Mouse (Mus musculus) left cerebral cortex, postnatal 36 days (tissue): ENCODE measurements around the gene Clnk. TPM values are rescaled to one million over a fixed set of nuclear protein-coding genes. Genes with fewer than 3 reads are reported as not detected.

Experiments used
- DNase-seq, 2 experiments: peaks; one replicate each; pipeline ENCODE4 v3.0.0; 2021 to 2022; ENCODE audit warnings: low spot score in 2 of 2, mixed read lengths in 1 of 2
- intact Hi-C: fragments of 180-260 bp; cut with DNase I; formaldehyde crosslinking; loops from one replicate; pipeline ENCODE4 v1.15.1; 2025
- total RNA-seq, 2 experiments: library from RNA; stranded (reverse); gene quantifications; 2 replicates each; pipeline ENCODE4 v1.2.3; 2021

The Clnk gene
- total RNA-seq, 2 experiments from 2014 or later = not detected

DNA sequence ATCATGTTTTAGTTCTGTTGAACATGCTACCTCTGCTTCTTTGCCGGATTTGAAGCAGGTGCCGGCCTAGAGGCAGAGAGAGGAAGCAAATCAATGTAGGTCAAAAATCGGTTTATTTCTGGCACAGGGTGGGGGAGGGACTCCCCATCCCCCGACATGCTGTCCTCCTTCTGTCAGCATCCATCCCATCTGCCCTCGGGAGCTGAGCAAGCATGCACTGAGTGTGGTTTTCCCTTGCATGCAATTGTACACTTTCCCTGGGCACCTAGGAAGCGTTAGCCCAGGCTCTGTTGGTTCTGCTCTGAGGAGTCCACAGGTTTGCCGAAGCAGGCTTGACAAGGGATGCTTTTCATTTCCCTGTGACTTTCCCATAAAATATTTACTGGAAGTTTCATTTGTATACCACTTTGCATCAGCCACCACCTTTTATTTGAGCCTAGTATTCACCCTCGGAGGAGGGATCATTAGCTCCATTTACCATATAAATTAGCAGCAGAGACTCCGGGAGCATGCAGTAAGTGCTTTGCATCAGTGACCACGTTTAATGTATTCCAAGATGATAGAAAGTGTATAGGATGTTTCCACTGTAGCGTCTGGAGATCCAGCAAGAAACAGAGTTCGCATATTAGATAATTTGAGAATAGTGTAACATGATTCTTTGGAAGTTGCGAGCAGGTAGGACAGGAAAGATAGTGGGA, 14.2 kb downstream of the Clnk start:
- intact Hi-C loops = no loop called here
- DNase-seq = no peak

DNA sequence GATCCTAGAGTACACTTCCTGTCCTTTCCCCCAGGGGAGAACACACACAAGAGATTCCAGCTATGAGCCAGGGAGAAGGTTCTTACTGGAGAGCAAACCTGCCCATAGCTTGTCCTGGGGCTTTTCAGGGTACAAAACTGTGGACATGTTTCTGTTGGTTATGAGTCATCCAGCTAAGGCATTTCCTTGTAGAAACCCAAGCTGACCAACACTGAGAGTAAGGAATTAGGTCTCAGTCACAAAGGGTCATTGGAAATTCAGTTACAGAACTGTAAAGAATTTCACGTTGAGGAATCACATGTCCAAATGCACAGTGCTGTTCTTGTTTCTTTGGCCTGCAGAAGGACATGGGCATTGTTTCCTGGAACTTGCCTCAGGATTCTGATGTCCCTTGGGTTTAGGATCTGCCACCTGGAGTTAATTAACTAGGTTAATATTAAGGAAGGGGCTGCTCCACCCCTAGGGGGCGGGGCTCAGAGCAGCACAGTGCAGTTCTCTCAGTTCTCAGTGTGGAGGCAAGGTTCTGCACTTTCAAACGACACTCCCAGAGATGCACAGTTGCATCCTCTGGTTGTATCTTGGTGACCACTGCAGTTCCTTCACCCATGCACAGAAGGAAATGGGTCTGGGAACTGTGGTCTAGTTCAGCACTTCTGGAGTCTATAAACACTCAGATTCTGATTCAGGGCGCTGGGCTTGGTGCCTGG, 18.4 kb downstream of the Clnk start:
- no peak for DNase-seq
- intact Hi-C loops = no loop called here

DNA sequence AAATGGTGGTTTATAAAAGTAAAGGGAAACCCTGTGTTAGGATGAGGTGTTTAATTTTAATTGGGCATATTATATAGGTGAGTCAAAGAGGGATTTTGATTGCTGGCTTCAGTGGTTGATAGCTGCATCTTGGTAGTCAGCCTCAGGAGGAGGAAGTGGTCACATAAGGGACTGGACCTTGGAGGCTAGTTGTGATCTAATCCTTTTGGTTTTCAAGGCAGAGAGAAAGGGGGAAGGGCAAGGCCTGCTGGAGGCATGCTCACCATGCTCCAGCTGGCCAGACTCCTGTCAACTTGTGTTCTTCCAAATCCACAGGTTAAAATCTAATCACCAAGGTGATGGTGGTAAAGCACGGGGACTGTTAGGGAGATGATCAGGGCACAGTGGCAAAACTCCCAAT, 19.0 kb downstream of the Clnk start:
- intact Hi-C loops = no loop called here
- DNase-seq = no peak

DNA sequence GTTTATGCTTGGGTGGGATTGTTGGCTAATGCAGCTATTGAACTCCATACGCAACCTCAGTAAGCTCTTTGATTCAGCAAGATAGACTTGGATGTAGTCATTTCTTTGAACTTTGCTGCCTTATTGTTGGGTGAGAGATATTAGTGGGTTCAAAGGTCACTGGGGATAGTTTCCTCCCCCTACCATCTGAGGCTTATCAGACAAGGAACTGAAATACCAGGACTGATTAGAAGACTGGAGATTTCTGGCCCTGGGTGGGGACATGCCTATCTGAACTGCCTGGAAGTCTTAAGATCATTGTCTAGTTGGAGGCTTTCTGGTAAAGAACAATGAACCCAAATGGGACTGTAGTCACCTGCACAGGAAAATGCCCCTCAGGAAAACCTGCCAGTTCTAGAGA, 26.4 kb downstream of the Clnk start:
- intact Hi-C loops = no loop called here
- DNase-seq = no peak

DNA sequence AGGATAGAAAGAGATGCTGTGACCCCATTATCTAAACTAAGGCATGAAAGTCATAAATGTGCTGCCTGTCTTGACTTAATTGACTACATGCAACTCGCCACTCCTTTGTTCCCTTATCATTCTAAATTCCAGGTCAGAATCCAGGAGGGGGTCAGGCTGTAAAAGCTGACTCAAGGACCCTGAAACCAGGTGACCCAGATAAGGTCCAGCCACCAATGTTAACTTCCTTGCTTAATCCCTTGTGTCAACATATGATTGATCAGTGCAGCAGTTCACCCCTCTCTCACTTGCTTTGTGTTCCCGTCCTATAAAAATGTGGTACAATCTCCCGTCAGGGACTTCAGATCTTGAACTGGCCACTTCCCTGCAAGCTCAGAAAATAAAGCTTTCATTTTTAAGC, 31.1 kb downstream of the Clnk start:
- intact Hi-C loops = no loop called here
- DNase-seq = no peak

DNA sequence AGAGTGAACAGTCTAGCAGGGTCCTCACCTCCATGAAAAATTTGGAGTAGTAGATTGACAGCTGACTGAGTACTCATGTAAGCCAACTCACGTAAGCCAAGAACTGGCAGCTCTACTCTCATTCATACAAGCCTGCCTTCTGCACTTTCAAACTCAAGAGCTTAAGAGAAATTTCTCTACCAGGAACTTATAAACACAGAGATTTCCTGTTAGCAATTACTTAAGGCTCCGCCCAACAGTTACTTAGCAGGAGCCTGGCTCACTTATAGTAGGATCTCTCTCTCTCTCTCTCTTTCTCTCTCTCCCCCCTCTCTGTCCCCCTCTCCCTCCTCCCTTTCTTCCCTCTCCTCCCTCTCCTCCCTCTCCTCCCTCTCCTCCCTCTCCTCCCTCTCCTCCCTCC, 32.3 kb downstream of the Clnk start:
- DNase-seq = no peak
- intact Hi-C loops = no loop called here

DNA sequence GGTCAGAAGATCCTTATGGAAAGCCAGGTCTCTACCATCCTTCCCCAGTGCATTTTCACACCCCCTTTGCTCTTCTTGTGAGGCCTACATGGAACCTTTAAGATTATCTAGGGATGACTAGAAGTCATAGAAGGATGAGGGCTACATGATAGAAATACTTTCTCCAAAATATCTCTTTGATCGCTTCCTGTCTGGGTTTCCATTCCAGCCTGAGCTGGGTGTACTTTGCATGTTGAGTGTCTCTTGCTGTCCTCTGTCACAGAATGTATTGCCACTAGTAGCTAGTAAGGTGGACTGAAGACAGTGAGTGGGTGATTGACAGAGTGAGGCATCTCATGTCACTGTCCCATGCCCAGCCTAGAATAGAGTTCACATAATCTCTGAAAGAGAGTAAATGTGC, 36.6 kb downstream of the Clnk start:
- no peak for DNase-seq
- intact Hi-C loops = no loop called here

DNA sequence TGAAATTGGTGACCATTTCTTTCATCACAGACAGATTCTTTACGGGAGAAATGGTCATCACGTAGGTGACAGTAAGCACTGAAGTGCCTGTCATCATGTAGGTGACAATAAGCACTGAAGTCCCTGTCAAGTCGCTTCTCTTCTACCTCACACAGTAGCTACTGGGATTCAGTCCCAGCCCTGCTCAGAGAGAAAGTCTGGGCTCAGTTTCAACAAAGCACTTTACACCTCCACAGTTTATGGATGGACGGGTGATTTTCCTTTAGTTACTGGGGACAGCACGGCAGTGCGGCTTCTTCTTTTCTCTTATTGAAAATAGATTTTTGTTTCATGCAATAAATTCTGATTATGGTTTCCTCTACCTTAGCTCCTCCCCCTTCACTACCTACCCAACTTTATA, 49.3 kb downstream of the Clnk start:
- DNase-seq = peak in 1 of 2 experiments; percentile 11
- intact Hi-C loops = no loop called here

DNA sequence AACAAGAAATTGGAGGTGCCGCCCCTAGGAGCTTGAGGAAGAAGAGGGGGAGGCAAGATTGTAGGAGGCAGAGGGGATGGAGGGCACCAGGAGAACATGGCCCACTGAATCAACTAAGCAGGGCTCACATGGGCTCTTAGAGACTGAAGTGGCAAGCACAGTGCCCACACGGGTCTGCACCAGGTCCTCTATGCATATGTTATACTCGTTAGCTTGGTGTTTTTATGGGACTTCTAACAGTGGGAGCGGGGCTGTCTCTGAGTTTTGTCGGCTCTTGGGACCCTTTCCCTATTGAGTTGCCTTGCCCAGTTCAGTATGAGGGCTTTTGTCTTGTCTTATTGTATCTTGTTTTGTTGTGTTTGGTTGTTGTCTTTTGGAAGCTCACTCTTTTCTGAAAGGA, 50.0 kb downstream of the Clnk start:
- intact Hi-C loops = no loop called here
- no peak for DNase-seq

DNA sequence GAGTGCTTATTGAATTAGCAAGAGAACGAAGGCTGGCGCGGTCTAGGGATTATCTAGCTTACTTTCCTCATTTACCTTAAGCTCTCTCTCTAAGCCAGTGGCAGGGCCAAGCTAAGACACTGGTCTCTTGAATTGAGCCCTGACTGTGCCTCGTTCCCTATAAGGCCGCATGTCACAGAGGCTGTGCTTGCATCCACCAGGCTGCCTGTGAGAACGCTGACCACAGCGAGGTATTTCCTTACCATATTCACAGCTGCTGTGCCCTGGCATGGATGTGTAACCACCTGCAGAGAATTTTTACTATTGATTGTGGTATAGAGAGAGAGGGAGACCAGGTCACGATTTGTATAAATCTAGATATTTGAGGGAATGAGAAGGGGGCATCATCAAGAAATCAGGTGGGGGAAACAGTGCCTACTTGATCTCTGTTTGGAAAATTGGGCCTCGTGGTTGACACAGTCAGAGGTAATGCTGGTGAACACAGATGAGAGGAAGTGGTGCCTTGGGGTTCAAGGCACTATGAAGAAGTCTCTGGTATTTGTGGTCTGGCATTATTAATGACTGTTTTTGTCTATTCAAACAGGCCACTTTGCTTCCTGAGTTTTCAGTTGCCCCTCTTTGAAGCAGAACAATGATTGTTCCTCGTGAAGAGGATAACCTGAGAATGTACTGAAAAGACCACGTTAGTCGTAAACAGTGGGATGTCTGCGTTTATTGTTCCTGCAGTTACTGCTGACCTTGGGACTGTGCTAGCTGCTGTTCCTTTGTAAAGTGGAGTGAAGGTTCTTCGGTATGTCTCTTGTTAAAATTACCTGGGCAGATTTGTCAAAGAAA, 52.3 kb downstream of the Clnk start:
- no peak for DNase-seq
- intact Hi-C loops = no loop called here

DNA sequence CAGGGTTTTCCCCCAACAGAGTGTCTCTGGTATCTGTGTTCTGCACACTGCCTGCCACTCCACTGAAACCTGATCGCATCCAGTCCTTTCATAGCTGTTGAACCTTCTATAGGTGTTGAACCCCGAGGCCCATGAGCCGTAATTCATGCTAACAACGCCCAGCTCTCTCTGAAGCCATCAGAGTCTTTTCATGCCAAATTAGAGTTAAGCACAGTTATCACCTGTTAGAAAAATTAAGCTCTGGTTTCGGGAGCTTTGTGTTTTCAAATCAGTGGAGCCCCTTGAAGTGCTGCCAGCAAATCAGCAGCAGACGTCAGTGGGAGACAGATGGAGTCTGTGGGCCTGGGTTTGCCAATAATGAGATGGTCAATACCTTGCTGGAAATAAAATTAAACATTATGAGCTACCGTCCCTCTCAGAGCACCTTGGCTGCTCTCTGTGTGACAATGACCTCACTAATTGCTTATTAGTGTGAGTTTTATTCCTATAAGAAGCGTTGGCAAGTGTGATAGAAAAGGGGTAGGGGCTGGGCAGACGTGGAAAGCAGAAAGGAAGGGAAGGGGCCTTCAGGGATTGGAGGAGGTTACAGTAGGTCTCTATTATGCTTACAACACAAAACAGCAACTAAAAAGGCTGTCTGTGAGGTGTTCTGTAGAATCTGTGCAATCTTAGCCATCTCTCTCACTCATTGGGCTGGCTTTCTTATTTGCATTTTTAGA, 63.1 kb downstream of the Clnk start:
- DNase-seq = no peak
- intact Hi-C loops = no loop called here

DNA sequence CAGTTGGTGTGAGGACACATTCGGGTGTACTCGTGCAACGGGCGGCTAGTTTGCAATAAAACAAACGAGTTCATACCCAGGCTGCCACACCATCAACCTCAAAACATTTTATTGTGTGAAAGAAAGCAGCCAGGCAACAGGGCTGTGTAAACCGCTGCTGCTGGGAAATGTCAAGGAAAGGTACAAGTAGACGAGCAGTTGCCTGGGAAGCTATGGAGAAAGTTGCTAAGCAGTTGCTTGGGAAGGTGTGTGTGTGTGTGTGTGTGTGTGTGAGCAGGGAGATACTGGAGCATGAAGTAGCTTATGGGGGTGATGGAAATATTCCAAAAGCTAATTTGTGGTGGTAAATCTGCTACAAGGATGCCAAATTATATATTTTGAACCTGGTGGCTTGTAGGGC, 63.7 kb downstream of the Clnk start:
- intact Hi-C loops = no loop called here
- no peak for DNase-seq

DNA sequence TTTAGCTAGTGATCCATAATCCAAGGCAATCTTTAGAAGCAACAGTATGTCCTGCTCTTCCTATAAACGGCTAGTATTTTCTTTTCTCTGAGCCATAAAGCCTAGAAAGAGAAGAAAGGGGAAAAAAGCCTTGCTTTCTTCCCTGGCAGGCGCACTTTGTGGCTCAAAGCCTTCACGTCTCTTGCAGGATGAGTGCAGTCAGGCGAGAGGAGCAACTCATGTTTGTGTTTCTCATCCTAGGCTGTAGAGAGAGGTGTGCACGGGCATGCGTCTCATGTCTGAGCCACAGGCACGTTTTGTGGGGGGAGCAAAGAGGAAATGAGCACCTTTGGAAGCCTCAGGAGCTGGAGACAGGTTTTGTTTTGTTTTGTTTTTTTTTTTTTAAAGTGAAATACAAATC, 64.2 kb downstream of the Clnk start:
- no peak for DNase-seq

DNA sequence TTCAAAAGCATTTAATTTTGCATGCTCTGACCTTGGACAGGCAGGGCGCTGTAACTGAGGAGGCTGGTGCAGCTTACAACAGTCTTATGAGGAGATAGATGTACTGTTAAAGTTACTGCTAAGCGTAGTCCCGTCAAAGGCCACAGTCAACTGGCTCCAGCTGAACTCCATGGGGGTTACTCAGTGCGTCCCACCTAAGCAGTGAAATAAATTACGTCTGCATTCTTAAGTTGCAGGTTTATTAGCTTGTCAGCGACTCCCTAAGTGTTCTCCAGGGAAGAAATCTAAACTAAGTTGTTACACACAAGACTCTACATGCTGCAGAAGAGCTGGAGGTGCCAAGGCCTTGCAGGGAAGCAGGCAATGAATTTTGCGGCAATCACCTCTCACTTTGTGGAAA, 77.7 kb downstream of the Clnk start:
- intact Hi-C loops = no loop called here

More for the DNA sequence above, 64.2 kb downstream of the Clnk start:
- intact Hi-C loops = no loop called here

DNA sequence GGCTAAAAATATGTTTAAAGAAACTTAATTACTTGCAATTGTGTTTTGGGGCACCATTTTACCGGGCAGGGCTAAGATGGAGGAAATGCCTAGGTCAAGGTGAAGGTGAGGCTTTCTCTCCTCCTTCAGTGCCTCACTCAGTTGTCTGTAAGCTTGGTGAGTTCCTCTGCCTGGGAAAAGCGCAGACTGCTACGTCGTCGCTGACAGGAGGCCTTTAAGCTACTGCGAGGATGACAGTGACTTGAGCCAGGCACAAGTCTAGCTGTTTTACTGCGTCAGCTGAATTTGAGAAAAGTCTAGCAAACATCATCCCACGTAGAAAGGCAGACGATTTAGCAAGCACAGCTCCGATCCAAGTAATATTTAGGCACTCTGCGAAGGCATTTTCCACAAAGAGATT, 81.5 kb downstream of the Clnk start:
- intact Hi-C loops = no loop called here
- DNase-seq = no peak

More for the DNA sequence above, 77.7 kb downstream of the Clnk start:
- DNase-seq = no peak

DNA sequence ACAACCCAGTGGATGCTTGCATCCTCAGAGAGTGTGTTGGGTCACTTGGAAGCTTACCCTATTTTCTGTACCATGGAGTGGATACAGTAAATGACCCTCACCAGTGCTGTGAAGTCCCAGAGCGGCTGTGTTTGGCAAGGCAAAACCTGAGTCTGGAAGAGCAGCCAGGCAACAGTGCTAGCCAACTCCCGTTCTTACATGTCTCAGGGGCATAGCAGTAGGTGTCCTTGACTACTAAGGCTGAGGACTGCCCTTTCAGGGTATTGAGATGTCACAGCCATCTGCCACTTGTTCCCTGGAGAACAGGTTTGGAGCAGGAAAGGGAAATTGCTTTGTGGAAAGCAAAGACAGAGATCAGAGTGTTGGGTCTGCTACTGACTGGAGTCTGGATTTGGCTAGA, 85.5 kb downstream of the Clnk start:
- intact Hi-C loops = no loop called here
- DNase-seq = no peak

DNA sequence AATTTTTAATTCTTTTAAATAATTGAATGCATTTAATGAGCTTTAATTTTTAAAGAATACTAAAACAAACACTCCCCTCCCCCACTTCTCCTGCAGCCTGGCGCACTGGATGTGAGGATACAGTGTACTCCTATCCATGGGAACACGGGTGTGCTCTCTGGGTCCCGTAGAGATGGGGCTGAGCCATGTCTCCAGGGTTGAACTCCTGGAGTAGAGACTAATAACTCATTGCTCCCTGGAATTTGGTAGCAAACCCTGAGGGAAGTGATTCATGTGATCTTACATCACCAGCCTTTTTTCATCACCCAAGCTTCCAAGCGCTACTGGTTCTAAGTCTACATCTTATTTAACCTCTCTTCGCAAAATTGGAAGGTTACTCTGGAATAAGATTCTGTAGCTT, 87.8 kb downstream of the Clnk start:
- intact Hi-C loops = loop anchor here (10.0 kb wide), 2 partner anchors 276 to 356 kb away; no protein-coding TSS in a partner anchor
- DNase-seq = no peak

DNA sequence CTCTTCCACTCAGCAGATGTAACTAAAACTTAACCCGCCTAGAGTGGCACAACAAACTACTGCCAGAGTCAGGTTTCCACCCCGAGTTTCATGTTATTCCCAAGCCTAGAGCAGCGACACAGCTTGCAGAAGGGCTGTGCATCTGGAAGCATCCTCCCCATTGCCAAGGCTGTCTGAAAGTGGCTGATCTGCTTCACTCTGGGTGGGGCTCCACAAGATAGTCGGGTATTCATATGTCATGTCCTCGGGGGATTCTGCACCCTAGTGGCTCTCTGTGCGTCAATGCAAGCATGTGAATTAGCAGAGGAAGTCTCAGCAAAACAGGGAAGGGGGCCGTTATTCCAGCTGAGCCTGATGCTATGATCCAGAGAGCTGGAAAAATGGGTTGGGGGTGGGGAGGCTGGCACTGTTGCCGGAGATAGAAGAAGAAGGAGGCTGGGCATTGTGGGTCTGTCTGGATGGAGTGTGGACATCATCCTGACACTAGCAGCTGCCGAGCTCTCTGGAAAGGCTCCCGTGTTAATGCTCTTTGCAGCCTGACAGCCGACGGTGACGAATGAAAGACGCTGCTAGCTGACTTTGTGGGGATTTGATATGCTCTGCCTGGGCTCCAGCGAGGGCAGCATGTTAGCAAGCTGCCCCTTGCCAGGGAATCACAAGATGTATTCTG, 88.6 kb downstream of the Clnk start:
- intact Hi-C loops = loop anchor here (10.0 kb wide), 2 partner anchors 277 to 357 kb away; no protein-coding TSS in a partner anchor
- peak; percentile 17 to 23 for DNase-seq

DNA sequence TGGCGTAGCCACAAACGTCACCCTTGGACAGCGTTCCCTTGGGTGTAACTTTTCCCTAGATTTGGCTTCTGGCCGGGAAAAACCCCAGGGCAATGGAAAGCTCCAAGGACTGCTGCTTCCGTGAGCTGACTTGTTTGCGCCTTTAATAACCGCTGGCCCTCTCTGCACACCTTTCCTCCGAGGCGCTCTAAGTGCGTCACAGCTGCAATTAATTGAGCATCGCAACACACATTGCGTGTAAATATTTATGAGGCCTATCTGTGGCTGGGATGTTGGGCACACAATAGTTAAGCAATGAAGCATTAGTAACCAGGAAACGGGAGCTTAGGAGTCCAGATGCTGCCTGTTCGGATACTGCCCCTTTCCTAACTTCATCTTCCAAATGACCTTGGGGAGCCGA, 90.5 kb downstream of the Clnk start:
- intact Hi-C loops = loop anchor here (10.0 kb wide), 2 partner anchors 279 to 359 kb away; no protein-coding TSS in a partner anchor
- DNase-seq = no peak
